Mouse (Mus musculus): ENCODE measurements around the gene Slc3a2. TPM values are rescaled to one million over a fixed set of nuclear protein-coding genes. Genes with fewer than 3 reads are reported as not detected.

Gene Slc3a2
- polyA plus RNA-seq, 1 experiment, result 165 TPM

DNA sequence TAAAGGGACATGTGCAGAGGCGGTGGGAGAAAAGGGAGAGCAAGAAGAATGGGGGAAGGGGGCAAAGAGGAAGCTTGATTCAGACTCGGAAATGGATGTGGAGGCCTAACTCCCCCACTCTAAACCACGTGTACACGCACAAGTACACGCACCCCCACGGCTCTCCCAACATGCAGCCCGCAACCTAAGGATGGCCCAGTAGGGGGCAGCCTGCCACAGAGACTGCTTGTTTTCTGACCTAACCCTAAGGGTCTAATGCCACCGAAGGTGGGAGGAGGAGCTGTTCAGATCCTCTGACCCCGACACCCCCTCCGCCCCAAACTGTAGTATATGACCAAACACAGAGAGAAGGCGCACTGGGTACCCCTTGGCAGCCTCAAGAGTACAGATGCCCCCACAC lies 60.8 kb downstream of the Slc3a2 start:
- TF ChIP-seq CTCF (IDR thresholded peaks at IDR 0.05; ENCODE audit: borderline replicate concordance, control insufficient read depth, extremely low read depth, insufficient read depth, low read length, poor library complexity) (peak; percentile 70; the same call in 1 of the 2 replicates), POLR2A (IDR thresholded peaks at IDR 0.05; ENCODE audit: control insufficient read depth, extremely low read depth, insufficient read depth, low read length, poor library complexity) (no peak)
- 6% methylated on average over 11 of the region's 11 CpGs for WGBS
- peaks cover 11% of the 10 kb centered on the region for H3K4me1 ChIP-seq (replicated peaks; ENCODE audit: control insufficient read depth, insufficient read depth, low read length)
- DNase-seq, result peak; percentile 64
- no peaks in the 10 kb centered on the region for H3K36me3 ChIP-seq (ENCODE audit: control insufficient read depth, insufficient read depth, low read length)
- H3K4me3 ChIP-seq (ENCODE audit: control insufficient read depth, insufficient read depth, low read length), result peak overlapping the region; percentile 21
- no peaks in the 10 kb centered on the region; the same call in 1 of the 2 replicates for H3K27me3 ChIP-seq (ENCODE audit: control insufficient read depth, insufficient read depth, low read length)
- H3K27ac ChIP-seq (ENCODE audit: control insufficient read depth, insufficient read depth, low read length), result no peak overlapping the region

DNA sequence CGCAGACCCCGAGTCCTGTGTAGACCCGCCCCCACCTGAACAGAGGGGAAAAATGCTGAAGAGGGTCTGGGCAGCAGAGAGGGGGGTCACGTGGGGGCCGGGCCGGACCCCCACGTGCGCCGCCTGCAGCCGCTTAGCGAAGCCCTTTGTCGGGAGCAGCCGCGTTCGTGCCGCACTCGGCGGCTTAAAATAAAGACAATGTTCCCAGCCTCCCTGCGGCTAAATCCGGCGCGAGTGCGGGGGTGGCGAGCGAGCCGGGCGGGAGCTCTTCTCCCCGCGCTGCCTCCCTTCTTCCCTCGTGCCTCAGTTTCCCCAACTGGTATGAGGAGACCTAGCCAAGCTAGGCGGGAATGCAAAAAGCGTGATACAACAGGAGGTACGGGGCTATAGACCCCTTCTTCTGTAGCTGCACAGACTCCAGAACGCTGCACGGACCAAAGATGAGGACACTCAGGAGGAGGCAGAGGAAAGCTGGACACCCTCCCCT lies 61.3 kb downstream of the Slc3a2 start:
- DNase-seq, result no peak
- no peaks in the 10 kb centered on the region for H3K36me3 ChIP-seq (ENCODE audit: control insufficient read depth, insufficient read depth, low read length)
- TF ChIP-seq POLR2A (IDR thresholded peaks at IDR 0.05; ENCODE audit: control insufficient read depth, extremely low read depth, insufficient read depth, low read length, poor library complexity) (no peak), CTCF (IDR thresholded peaks at IDR 0.05; ENCODE audit: borderline replicate concordance, control insufficient read depth, extremely low read depth, insufficient read depth, low read length, poor library complexity) (no peak)
- no peaks in the 10 kb centered on the region; the same call in 1 of the 2 replicates for H3K27me3 ChIP-seq (ENCODE audit: control insufficient read depth, insufficient read depth, low read length)
- H3K4me1 ChIP-seq (replicated peaks; ENCODE audit: control insufficient read depth, insufficient read depth, low read length), result peaks cover 11% of the 10 kb centered on the region
- WGBS, result 4% methylated on average over 35 of the region's 35 CpGs
- peak overlapping the region; percentile 21 for H3K4me3 ChIP-seq (ENCODE audit: control insufficient read depth, insufficient read depth, low read length)
- H3K27ac ChIP-seq (ENCODE audit: control insufficient read depth, insufficient read depth, low read length), result no peak overlapping the region

Other genes starting within 250 kb of the Slc3a2 start
- 0.10 and 0.38 TPM in 2 replicates for gene Slc22a8, start 132.1 kb downstream of the Slc3a2 start, polyA plus RNA-seq (2012; rRNA removed)
- gene Slc22a6, start 105.3 kb downstream of the Slc3a2 start, polyA plus RNA-seq (2012; rRNA removed), result 0.16 TPM in 1 of 2 replicates, not detected in the other
- gene Chrm1, start 59.6 kb downstream of the Slc3a2 start, polyA plus RNA-seq (2012; rRNA removed), result 0.01 and 0.05 TPM in 2 replicates
- 49.2 and 54.7 TPM in 2 replicates for gene Wdr74, start 12.5 kb upstream of the Slc3a2 start, polyA plus RNA-seq (2012; rRNA removed)
- not detected in 2 replicates for gene 1700092M07Rik, start 17.3 kb upstream of the Slc3a2 start, polyA plus RNA-seq (2012; rRNA removed)
- gene Stx5a, start 18.0 kb upstream of the Slc3a2 start, polyA plus RNA-seq (2012; rRNA removed), result 128 and 137 TPM in 2 replicates
- 170 and 191 TPM in 2 replicates for gene Nxf1, start 33.7 kb upstream of the Slc3a2 start, polyA plus RNA-seq (2012; rRNA removed)
- 277 and 363 TPM in 2 replicates for gene Tmem223, start 47.6 kb upstream of the Slc3a2 start, polyA plus RNA-seq (2012; rRNA removed)
- gene Tmem179b, start 51.1 kb upstream of the Slc3a2 start, polyA plus RNA-seq (2012; rRNA removed), result 168 and 197 TPM in 2 replicates
- 24.9 and 28.7 TPM in 2 replicates for gene Taf6l, start 63.0 kb upstream of the Slc3a2 start, polyA plus RNA-seq (2012; rRNA removed)
- gene Polr2g, start 75.2 kb upstream of the Slc3a2 start, polyA plus RNA-seq (2012; rRNA removed), result 77.0 and 77.1 TPM in 2 replicates
- gene Zbtb3, start 79.2 kb upstream of the Slc3a2 start, polyA plus RNA-seq (2012; rRNA removed), result 3.0 and 3.2 TPM in 2 replicates
- gene Ttc9c, start 96.0 kb upstream of the Slc3a2 start, polyA plus RNA-seq (2012; rRNA removed), result 36.1 and 37.5 TPM in 2 replicates
- gene Hnrnpul2, start 96.6 kb upstream of the Slc3a2 start, polyA plus RNA-seq (2012; rRNA removed), result 29.3 and 34.3 TPM in 2 replicates
- 1.5 and 1.6 TPM in 2 replicates for gene AC129217.1, start 106.4 kb upstream of the Slc3a2 start, polyA plus RNA-seq (2012; rRNA removed)
- 136 and 153 TPM in 2 replicates for gene Bscl2, start 114.1 kb upstream of the Slc3a2 start, polyA plus RNA-seq (2012; rRNA removed)
- 0.15 TPM in 1 of 2 replicates, not detected in the other for gene Gng3, start 115.8 kb upstream of the Slc3a2 start, polyA plus RNA-seq (2012; rRNA removed)
- 1.2 and 1.3 TPM in 2 replicates for gene Lrrn4cl, start 127.4 kb upstream of the Slc3a2 start, polyA plus RNA-seq (2012; rRNA removed)
- gene Ubxn1, start 148.1 kb upstream of the Slc3a2 start, polyA plus RNA-seq (2012; rRNA removed), result 108 and 119 TPM in 2 replicates
- gene Uqcc3, start 157.6 kb upstream of the Slc3a2 start, polyA plus RNA-seq (2012; rRNA removed), result 38.7 and 39.2 TPM in 2 replicates
- 2.4 and 3.0 TPM in 2 replicates for gene Lbhd1, start 160.4 kb upstream of the Slc3a2 start, polyA plus RNA-seq (2012; rRNA removed)
- not detected in 2 replicates for gene Gm49403, start 160.6 kb upstream of the Slc3a2 start, polyA plus RNA-seq (2012; rRNA removed)
- 15.3 and 19.1 TPM in 2 replicates for gene 1810009A15Rik, start 165.5 kb upstream of the Slc3a2 start, polyA plus RNA-seq (2012; rRNA removed)
- not detected in 2 replicates for gene Gm49416, start 165.6 kb upstream of the Slc3a2 start, polyA plus RNA-seq (2012; rRNA removed)
- 51.9 and 56.0 TPM in 2 replicates for gene Ints5, start 169.6 kb upstream of the Slc3a2 start, polyA plus RNA-seq (2012; rRNA removed)
- gene Ganab, start 174.7 kb upstream of the Slc3a2 start, polyA plus RNA-seq (2012; rRNA removed), result 203 and 219 TPM in 2 replicates
- gene B3gat3, start 197.0 kb upstream of the Slc3a2 start, polyA plus RNA-seq (2012; rRNA removed), result 102 and 106 TPM in 2 replicates
- 11.9 and 13.5 TPM in 2 replicates for gene Rom1, start 206.0 kb upstream of the Slc3a2 start, polyA plus RNA-seq (2012; rRNA removed)
- gene Eml3, start 206.2 kb upstream of the Slc3a2 start, polyA plus RNA-seq (2012; rRNA removed), result 72.3 and 73.1 TPM in 2 replicates
- gene Mta2, start 218.5 kb upstream of the Slc3a2 start, polyA plus RNA-seq (2012; rRNA removed), result 79.6 and 92.0 TPM in 2 replicates
- 39.4 and 42.0 TPM in 2 replicates for gene Tut1, start 230.5 kb upstream of the Slc3a2 start, polyA plus RNA-seq (2012; rRNA removed)
- 251 and 292 TPM in 2 replicates for gene Eef1g, start 243.7 kb upstream of the Slc3a2 start, polyA plus RNA-seq (2012; rRNA removed)